26 mouse cellular contexts compared by ENCODE assay signal in the genomic region with DNA sequence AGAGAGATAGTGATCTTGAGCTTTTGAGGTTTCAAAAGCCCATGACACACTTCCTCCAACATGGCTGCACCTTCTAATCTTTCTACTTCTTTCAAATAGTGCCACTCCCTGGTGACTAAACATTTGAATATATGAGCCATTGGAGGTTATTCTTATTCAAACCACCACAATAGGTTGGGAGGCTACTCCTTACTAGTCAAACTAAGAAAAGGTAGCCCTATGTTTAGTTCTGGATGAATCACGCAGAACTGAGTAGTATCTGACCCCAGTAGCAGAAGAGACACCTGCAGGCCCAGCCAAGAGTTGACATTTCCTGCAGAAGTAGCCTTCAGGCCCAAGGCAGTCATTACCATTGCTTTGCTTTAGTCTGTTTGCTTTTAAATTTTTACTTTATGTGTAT.
"Had no signal": no experiment of that assay in that cellular context is flagged by ENCODE, and none has a peak within 500 bp of the region (broad histone marks: within the 10 kb centered on the region; RNA-seq: fewer than 3 reads in every experiment).

No protein-coding gene starts in this region.

- H3K36me3 ChIP-seq: heart, embryonic 10.5 days; heart, embryonic 12.5 days; hindbrain, embryonic 10.5 days; hindbrain, embryonic 12.5 days; intestine, embryonic 15.5 days; limb, embryonic 10.5 days; limb, embryonic 12.5 days; liver, embryonic 13.5 days had no signal

- H3K9ac ChIP-seq: heart, embryonic 12.5 days; hindbrain, embryonic 12.5 days; hindbrain, embryonic 14.5 days; intestine, embryonic 15.5 days; limb, embryonic 12.5 days; liver, embryonic 13.5 days had no signal

- H3K4me1 ChIP-seq: heart, embryonic 10.5 days; heart, embryonic 12.5 days; hindbrain, embryonic 10.5 days; hindbrain, embryonic 12.5 days; intestine, embryonic 15.5 days; limb, embryonic 10.5 days; limb, embryonic 12.5 days; liver, embryonic 13.5 days had no signal

- ATAC-seq: hindbrain, embryonic 16.5 days; inflammation-experienced regulatory T-cells, adult 6 months; intestine, embryonic 15.5 days had no signal

- H3K27ac ChIP-seq: gastrocnemius, adult 2 months; heart, embryonic 10.5 days; hindbrain, embryonic 10.5 days; hindbrain, embryonic 12.5 days; hindbrain, embryonic 14.5 days; intestine, embryonic 15.5 days; layer of hippocampus, adult 2 months; left cerebral cortex, adult 2 months; limb, embryonic 10.5 days; limb, embryonic 12.5 days; liver, embryonic 13.5 days had no signal

- H3K9me3 ChIP-seq: heart, embryonic 10.5 days; heart, embryonic 12.5 days; hindbrain, embryonic 10.5 days; hindbrain, embryonic 12.5 days; intestine, embryonic 15.5 days; limb, embryonic 10.5 days; limb, embryonic 12.5 days; liver, embryonic 13.5 days had no signal

- H3K4me3 ChIP-seq: gastrocnemius, adult 2 months; heart, embryonic 10.5 days; heart, embryonic 12.5 days; hindbrain, embryonic 10.5 days; hindbrain, embryonic 12.5 days; intestine, embryonic 15.5 days; layer of hippocampus, adult 2 months; left cerebral cortex, adult 2 months; limb, embryonic 10.5 days; limb, embryonic 12.5 days; liver, embryonic 13.5 days had no signal

- H3K4me2 ChIP-seq: heart, embryonic 12.5 days; hindbrain, embryonic 12.5 days; hindbrain, embryonic 14.5 days; intestine, embryonic 15.5 days; limb, embryonic 12.5 days; liver, embryonic 11.5 days; liver, embryonic 13.5 days had no signal

- DNase-seq: gastrocnemius, adult 2 months; gastrocnemius, postnatal 10 days; gastrocnemius, postnatal 25 days; heart, adult 18-20 months; heart, postnatal 10 days; heart, postnatal 4 days; kidney, adult 18-20 months; kidney, adult 8-10 months; kidney, postnatal 10 days; kidney, postnatal 25 days; kidney, postnatal 4 days; liver; liver, embryonic 13.5 days had no signal

- H3K27me3 ChIP-seq: heart, embryonic 12.5 days; hindbrain, embryonic 12.5 days; intestine, embryonic 15.5 days; limb, embryonic 12.5 days; liver, embryonic 13.5 days had no signal
